Mouse (Mus musculus) v-Abl transformed pro-B cells (cell line): ENCODE measurements around the gene Tbxas1.

Experiments
- in situ Hi-C, 2 experiments: fragments of 400-800 bp; cut with MboI; formaldehyde crosslinking; loops; one replicate each; pipeline ENCODE4 v1.15.1; 2025; ENCODE audit not compliant: unreplicated experiment in 2 of 2

Gene Tbxas1

GRCm38 (mm10) chr6:39059547-39060497 lies 184.6 kb downstream of the Tbxas1 start:
- in situ Hi-C loops: loop anchor here (10.0 kb wide), 3 partner anchors 135 to 405 kb away; no protein-coding TSS in a partner anchor

- in situ Hi-C loops: loop anchor here (10.0 kb wide), 3 partner anchors 136 to 406 kb away; no protein-coding TSS in a partner anchor
Observed at GRCm38 (mm10) chr6:39061180-39061579, 186.0 kb downstream of the Tbxas1 start.

- in situ Hi-C loops: loop anchor here (10.0 kb wide), 3 partner anchors 139 to 409 kb away; no protein-coding TSS in a partner anchor
Observed at GRCm38 (mm10) chr6:39063541-39063940, 188.3 kb downstream of the Tbxas1 start.

GRCm38 (mm10) chr6:39066935-39067578 lies 191.9 kb downstream of the Tbxas1 start:
- in situ Hi-C loops: loop anchor here (5.0 to 10.0 kb wide), 4 partner anchors 142 to 420 kb away; no protein-coding TSS in a partner anchor

GRCm38 (mm10) chr6:39072664-39073063 lies 197.5 kb downstream of the Tbxas1 start:
- in situ Hi-C loops: no loop called here

GRCm38 (mm10) chr6:39074186-39074585 lies 199.0 kb downstream of the Tbxas1 start:
- in situ Hi-C loops: no loop called here

GRCm38 (mm10) chr6:39076498-39076897 lies 201.3 kb downstream of the Tbxas1 start:
- in situ Hi-C loops: no loop called here

GRCm38 (mm10) chr6:39104631-39105030 lies 229.4 kb downstream of the Tbxas1 start:
- in situ Hi-C loops: no loop called here

- in situ Hi-C loops: no loop called here
Observed at GRCm38 (mm10) chr6:39106812-39107211, 231.6 kb downstream of the Tbxas1 start.

- in situ Hi-C loops: no loop called here
Observed at GRCm38 (mm10) chr6:39112701-39113100, 237.5 kb downstream of the Tbxas1 start.

- in situ Hi-C loops: no loop called here
Observed at GRCm38 (mm10) chr6:39113141-39113540, 237.9 kb downstream of the Tbxas1 start.

GRCm38 (mm10) chr6:39115438-39115837 lies 240.2 kb downstream of the Tbxas1 start:
- in situ Hi-C loops: no loop called here

- in situ Hi-C loops: no loop called here
Observed at GRCm38 (mm10) chr6:39117584-39118455, 242.6 kb downstream of the Tbxas1 start, which contains the start of gene Parp12. Parp12 (minus strand) TSS chr6:39118349.

GRCm38 (mm10) chr6:39118456-39118881 lies 243.3 kb downstream of the Tbxas1 start:
- in situ Hi-C loops: no loop called here

- in situ Hi-C loops: no loop called here
Observed at GRCm38 (mm10) chr6:39120685-39121084, 245.5 kb downstream of the Tbxas1 start.

GRCm38 (mm10) chr6:39124719-39125118 lies 249.5 kb downstream of the Tbxas1 start:
- in situ Hi-C loops: no loop called here

GRCm38 (mm10) chr6:39131480-39131879 lies 256.3 kb downstream of the Tbxas1 start:
- in situ Hi-C loops: no loop called here

- in situ Hi-C loops: no loop called here
Observed at GRCm38 (mm10) chr6:39132556-39132955, 257.4 kb downstream of the Tbxas1 start.
